Mouse (Mus musculus): ENCODE data around the gene Casc3. TPM values are rescaled to one million over a fixed set of nuclear protein-coding genes. Genes with fewer than 3 reads are reported as not detected.

Casc3 gene
- polyA plus RNA-seq, 1 experiment from 2014 or later: 42.8 TPM

DNA sequence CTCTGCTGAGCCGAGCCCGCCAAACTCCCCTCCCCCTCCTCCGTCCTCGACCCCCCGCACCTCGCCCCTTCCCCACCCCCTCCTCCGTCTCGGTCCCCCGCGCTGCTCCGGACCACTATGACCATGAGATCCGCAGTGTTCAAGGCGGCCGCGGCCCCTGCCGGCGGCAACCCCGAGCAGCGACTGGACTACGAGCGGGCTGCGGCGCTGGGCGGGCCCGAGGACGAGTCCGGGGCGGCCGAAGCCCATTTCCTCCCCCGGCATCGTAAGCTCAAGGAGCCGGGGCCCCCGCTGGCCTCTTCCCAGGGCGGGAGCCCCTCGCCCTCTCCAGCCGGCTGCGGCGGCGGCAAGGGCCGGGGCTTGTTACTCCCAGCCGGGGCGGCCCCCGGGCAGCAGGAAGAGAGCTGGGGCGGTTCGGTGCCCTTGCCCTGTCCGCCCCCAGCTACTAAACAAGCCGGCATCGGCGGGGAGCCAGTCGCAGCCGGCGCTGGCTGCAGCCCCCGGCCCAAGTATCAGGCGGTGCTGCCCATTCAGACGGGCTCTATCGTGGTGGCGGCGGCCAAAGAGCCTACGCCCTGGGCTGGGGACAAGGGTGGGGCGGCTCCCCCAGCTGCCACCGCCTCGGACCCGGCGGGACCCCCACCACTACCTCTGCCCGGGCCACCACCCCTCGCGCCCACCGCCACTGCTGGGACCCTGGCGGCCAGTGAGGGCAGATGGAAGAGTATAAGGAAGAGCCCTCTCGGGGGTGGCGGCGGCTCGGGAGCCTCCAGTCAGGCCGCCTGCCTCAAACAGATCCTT, 8.8 kb upstream of the Casc3 start:
- peak overlapping the region; percentile 85 for H3K4me2 ChIP-seq
- peak; percentile 65 for DNase-seq
- H3K9ac ChIP-seq: peak overlapping the region; percentile 99
- no peaks in the 10 kb centered on the region for H3K9me3 ChIP-seq (ENCODE audit: low read depth, low read length)
- peak overlapping the region; percentile 100 for H3K27ac ChIP-seq (ENCODE audit: low read depth)
- peaks cover 37% of the 10 kb centered on the region for H3K36me3 ChIP-seq (ENCODE audit: insufficient read depth)
- no peaks in the 10 kb centered on the region for H3K27me3 ChIP-seq (ENCODE audit: insufficient read depth, low read length)
- peak overlapping the region; percentile 100 for H3K4me3 ChIP-seq (ENCODE audit: low read depth, low read length)
- ATAC-seq (ENCODE audit: insufficient read depth): peak; percentile 38
- peaks cover 17% of the 10 kb centered on the region for H3K4me1 ChIP-seq (ENCODE audit: insufficient read depth)
- WGBS: under 1% methylated on average over 62 of the region's 74 CpGs
- TF ChIP-seq CTCF (IDR thresholded peaks at IDR 0.05; ENCODE audit: low read depth): peak; percentile 20; the same call in 1 of the 2 replicates

DNA sequence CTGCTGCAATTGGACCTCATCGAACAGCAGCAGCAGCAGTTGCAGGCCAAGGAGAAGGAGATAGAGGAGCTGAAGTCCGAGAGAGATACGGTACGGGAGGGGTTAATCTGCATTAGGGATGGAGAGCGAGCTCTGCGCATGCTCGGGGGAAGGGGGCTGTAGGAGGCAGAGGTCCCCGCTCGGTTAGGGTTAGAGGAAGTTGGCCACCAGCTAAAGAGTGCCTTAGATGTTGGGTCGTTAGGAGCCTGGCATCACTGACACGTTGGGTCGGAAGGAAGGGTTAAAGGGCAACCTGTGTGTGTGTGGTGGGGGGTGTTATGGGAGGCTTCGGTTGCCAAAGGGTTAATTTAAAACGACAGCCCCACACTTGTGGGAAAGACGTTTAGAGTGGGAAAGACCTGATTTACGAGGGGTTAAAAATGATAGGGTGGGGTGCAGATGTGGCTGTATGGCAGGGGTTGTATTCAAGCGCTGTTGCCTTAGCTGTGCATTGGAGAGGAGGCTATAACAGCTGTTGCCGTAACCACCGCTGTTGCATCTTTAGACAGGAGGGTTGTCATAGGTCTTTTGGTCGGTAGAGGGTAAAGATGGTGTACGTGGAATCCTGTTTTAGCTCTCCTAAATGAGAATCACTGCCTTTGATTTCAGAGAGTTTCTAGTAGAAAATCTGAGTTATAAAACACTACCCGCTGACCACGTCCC, 8.0 kb upstream of the Casc3 start:
- H3K4me2 ChIP-seq: peak overlapping the region; percentile 85
- peak overlapping the region; percentile 100 for H3K4me3 ChIP-seq (ENCODE audit: low read depth, low read length)
- H3K27ac ChIP-seq (ENCODE audit: low read depth): peak overlapping the region; percentile 100
- 2% methylated on average over 23 of the region's 23 CpGs for WGBS
- ATAC-seq (ENCODE audit: insufficient read depth): peak; percentile 35
- DNase-seq: peak; percentile 84
- peak overlapping the region; percentile 99 for H3K9ac ChIP-seq
- H3K36me3 ChIP-seq (ENCODE audit: insufficient read depth): peaks cover 44% of the 10 kb centered on the region
- no peaks in the 10 kb centered on the region for H3K9me3 ChIP-seq (ENCODE audit: low read depth, low read length)
- H3K4me1 ChIP-seq (ENCODE audit: insufficient read depth): peaks cover 17% of the 10 kb centered on the region
- no peaks in the 10 kb centered on the region for H3K27me3 ChIP-seq (ENCODE audit: insufficient read depth, low read length)
- TF ChIP-seq CTCF (IDR thresholded peaks at IDR 0.05; ENCODE audit: low read depth): peak; percentile 1; the same call in 1 of the 2 replicates

DNA sequence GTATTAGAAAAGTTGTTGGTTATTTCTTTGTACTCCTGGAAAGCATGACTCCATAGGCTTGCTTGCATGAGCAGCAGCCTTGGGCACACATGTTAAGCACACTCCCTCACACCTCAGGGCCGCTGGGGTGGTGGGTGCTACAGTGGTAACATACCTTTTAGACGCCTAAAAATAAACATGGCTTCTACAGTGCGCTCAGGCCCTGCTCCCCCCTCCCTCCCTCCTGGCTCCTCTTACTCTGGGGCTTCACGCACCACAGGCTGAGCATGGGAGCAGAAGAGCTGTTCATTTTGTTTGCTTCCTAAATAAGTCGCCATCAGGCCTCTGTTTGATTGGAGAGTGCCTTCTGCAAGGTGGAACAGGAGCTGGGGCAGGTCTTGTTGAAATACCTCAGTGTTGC, 7.4 kb upstream of the Casc3 start:
- no peak for TF ChIP-seq CTCF (IDR thresholded peaks at IDR 0.05; ENCODE audit: low read depth)
- no peak for DNase-seq

DNA sequence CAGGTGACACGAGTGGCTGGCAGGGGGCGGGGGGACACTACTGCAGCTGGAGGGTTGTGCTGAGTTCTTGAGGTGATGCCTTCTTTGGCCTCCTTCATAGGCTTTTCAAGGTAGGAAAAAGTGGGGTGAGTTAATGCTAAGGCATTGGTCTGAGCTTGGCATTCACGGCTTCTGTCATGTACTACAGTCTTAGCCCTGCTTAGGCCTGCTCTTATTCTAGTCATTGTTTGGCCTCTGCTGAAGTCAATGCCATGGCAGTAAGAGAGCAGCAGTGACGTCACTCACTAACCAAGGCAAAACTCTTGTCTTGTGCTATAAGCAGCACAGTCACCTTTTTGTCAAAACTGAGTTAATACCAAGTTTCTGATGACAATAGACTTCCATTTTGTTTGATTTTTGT, 6.8 kb upstream of the Casc3 start:
- peak overlapping the region; percentile 58; the same call in 1 of the 2 replicates for H3K27ac ChIP-seq (ENCODE audit: low read depth)
- no peaks in the 10 kb centered on the region for H3K27me3 ChIP-seq (ENCODE audit: insufficient read depth, low read length)
- ATAC-seq (ENCODE audit: insufficient read depth): no peak
- no peaks in the 10 kb centered on the region for H3K9me3 ChIP-seq (ENCODE audit: low read depth, low read length)
- H3K4me2 ChIP-seq: peak overlapping the region; percentile 85
- DNase-seq: peak; percentile 43
- H3K9ac ChIP-seq: peak overlapping the region; percentile 99
- WGBS: 40% methylated on average over 4 of the region's 4 CpGs
- no peak for TF ChIP-seq CTCF (IDR thresholded peaks at IDR 0.05; ENCODE audit: low read depth)
- peaks cover 57% of the 10 kb centered on the region for H3K36me3 ChIP-seq (ENCODE audit: insufficient read depth)
- peak overlapping the region; percentile 100 for H3K4me3 ChIP-seq (ENCODE audit: low read depth, low read length)
- peaks cover 17% of the 10 kb centered on the region for H3K4me1 ChIP-seq (ENCODE audit: insufficient read depth)

More for the DNA sequence above, 7.4 kb upstream of the Casc3 start:
- peak overlapping the region; percentile 99 for H3K9ac ChIP-seq
- peak overlapping the region; percentile 85 for H3K4me2 ChIP-seq
- peaks cover 51% of the 10 kb centered on the region for H3K36me3 ChIP-seq (ENCODE audit: insufficient read depth)
- peak overlapping the region; percentile 100 for H3K4me3 ChIP-seq (ENCODE audit: low read depth, low read length)
- WGBS: 2% methylated on average over 5 of the region's 5 CpGs
- H3K4me1 ChIP-seq (ENCODE audit: insufficient read depth): peaks cover 17% of the 10 kb centered on the region
- H3K27me3 ChIP-seq (ENCODE audit: insufficient read depth, low read length): no peaks in the 10 kb centered on the region
- ATAC-seq (ENCODE audit: insufficient read depth): no peak
- H3K9me3 ChIP-seq (ENCODE audit: low read depth, low read length): no peaks in the 10 kb centered on the region
- H3K27ac ChIP-seq (ENCODE audit: low read depth): peak overlapping the region; percentile 58; the same call in 1 of the 2 replicates

DNA sequence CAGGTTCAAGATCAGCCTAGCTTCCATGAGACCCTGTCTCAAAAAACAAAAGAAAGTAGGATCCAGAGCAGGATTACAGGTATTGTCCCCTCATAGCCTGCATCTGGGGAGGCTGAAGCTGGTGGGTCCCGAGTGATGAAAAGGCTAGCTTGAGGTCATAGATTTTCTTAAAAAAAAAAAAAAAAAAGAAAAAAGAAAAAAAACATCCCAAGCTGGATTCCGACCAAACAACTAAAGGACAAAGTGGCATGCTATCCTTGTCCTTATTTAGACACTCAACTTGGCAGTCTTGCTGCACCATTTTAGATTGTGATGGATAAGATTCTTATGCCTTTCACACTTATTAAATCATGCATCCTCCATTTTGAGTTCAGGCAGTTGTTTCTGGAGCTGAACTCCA, 3.7 kb downstream of the Casc3 start:
- Histone ChIP-seq H3K4me3 (ENCODE audit: low read depth, low read length) (peak overlapping the region; percentile 84; the same call in 1 of the 2 replicates), H3K27me3 (ENCODE audit: insufficient read depth, low read length) (no peaks in the 10 kb centered on the region), H3K36me3 (ENCODE audit: insufficient read depth) (peaks cover 67% of the 10 kb centered on the region), H3K4me2 (peak overlapping the region; percentile 72), H3K27ac (ENCODE audit: low read depth) (peak overlapping the region; percentile 96; the same call in 1 of the 2 replicates), H3K9ac (0 out of 2 replicates have a peak overlapping the region, but pooled peaks have one; percentile 89), H3K9me3 (ENCODE audit: low read depth, low read length) (no peaks in the 10 kb centered on the region), H3K4me1 (ENCODE audit: insufficient read depth) (peaks cover 9% of the 10 kb centered on the region)
- 63% methylated on average over 2 of the region's 2 CpGs for WGBS
- no peak for ATAC-seq (ENCODE audit: insufficient read depth)
- no peak for TF ChIP-seq CTCF (IDR thresholded peaks at IDR 0.05; ENCODE audit: low read depth)
- DNase-seq: no peak

DNA sequence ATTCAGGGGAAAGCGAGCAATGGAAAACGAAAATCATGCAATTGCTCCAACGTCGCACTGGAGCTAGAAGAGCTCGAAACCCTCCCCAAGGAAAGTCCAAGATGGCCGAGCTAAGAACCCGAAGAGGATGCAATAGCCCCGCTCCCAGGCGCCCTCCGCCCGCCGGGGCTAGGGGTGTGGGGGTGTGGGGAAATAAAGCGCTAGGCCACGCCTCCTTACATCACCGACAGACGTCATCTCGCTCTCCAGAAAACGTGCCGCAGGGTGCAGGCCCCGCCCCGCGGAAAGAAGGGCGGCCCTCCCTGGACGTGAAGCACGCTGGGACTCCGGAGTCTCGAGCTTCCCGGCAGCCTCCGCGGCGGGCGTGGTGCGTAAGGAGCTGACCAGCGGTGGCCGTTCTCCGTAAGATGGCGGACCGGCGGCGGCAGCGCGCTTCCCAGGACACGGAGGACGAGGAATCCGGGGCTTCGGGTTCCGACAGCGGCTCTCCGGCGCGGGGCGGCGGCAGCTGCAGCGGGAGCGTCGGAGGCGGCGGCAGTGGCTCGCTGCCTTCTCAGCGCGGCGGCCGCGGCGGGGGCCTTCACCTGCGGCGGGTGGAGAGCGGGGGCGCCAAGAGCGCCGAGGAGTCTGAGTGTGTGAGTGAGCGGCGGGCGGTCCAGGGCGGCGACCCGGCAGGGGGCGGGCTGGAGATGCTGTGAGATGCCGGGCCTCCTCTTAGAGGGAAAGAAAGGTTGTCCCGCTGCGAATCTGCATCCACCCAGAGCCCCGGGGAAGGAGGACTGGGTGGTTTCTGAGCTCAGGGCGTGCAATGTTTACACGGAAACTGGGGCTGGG, 5.0 kb downstream of the Casc3 start:
- Histone ChIP-seq H3K27ac (ENCODE audit: low read depth) (peak overlapping the region; percentile 96), H3K4me1 (ENCODE audit: insufficient read depth) (peaks cover 9% of the 10 kb centered on the region), H3K9me3 (ENCODE audit: low read depth, low read length) (no peaks in the 10 kb centered on the region), H3K27me3 (ENCODE audit: insufficient read depth, low read length) (no peaks in the 10 kb centered on the region), H3K9ac (peak overlapping the region; percentile 89), H3K4me2 (peak overlapping the region; percentile 72), H3K4me3 (ENCODE audit: low read depth, low read length) (peak overlapping the region; percentile 84), H3K36me3 (ENCODE audit: insufficient read depth) (peaks cover 66% of the 10 kb centered on the region)
- TF ChIP-seq CTCF (IDR thresholded peaks at IDR 0.05; ENCODE audit: low read depth): peak; percentile 52
- ATAC-seq (ENCODE audit: insufficient read depth): peak; percentile 98
- peak; percentile 100 for DNase-seq
- under 1% methylated on average over 81 of the region's 84 CpGs for WGBS

Data from lung, embryonic 14.5 days (tissue).